Mouse (Mus musculus) embryo, embryonic 11 days (tissue): Measurements from ENCODE around the gene Pik3cd.

Source experiments
- DNase-seq: peaks from one replicate; pipeline ENCODE4 v3.0.0-alpha.2; 2015

Pik3cd gene

DNA sequence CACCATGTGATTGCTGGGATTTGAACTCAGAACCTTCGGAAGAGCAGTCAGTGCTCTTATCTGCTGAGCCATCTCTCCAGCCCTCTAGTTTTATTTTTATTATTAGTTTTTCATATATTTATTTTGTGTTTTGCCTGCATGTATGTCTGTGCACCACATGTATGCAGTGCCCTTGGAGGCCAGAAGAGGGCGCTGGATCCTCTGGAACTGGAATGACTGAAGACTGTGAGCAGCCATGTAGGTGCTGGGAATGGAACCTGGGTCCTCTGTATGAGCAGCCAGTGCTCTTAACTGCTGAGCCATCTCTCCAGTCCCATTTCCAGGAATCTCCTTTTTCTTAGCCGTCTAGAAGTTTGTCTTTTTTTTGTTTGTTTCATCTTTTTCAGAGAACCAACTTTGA lies 97.9 kb downstream of the Pik3cd start:
- no peak for DNase-seq

DNA sequence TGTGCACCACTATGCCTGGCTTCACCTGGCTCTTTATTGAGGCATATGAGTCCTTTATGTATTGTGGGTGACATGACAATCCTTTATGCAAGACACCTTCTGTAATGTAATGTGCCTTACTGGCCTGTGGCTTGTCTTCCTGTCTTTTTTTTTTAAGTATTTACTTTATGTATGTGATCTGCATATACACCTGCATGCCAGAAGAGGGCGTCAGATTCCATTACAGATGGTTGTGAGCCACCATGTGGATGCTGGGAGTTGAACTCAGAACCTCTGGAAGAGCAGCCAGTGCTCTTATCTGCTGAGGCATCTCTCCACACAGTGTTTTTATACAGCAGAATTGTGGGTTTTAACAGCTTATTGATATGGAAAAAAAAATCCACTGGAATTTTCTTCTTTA lies 98.5 kb downstream of the Pik3cd start:
- no peak for DNase-seq

DNA sequence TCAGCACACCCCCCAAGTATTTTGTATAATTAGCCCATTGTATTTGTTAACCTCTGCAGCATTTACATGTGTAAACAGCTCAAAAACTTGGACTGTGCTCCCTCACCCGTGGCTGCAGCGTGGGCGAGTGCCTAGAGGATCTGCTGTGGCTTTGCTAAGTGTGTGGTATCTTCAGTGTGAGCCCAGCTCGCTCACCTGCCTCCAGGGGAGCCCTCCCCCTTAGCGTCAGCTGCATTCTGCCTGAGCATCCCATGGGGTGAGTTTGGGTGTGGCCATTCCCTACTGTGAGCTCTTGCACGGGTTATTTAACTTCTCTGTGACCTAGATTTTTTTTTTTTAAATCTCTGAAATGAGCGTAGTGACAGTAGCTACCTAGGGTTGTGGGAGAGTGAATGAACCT lies 100.1 kb downstream of the Pik3cd start:
- DNase-seq = no peak

DNA sequence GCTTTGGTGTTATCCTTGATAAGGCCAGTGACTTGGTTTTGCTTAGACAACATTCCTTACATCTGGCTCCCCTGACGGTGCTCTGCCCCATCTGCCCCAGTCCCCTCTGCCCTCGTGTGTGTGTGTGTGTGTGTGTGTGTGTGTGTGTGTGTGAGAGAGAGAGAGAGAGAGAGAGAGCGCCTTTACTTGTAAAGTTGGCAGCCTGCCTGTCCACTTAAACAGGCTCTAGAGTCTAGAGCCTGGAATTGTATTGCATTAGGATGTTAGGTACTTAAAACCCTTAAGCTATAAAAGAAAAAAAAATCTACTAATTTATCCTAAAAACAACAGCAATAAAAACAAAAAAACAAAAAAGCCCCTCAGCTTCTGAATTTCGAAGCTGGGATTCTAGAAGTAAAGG lies 100.9 kb downstream of the Pik3cd start:
- no peak for DNase-seq

DNA sequence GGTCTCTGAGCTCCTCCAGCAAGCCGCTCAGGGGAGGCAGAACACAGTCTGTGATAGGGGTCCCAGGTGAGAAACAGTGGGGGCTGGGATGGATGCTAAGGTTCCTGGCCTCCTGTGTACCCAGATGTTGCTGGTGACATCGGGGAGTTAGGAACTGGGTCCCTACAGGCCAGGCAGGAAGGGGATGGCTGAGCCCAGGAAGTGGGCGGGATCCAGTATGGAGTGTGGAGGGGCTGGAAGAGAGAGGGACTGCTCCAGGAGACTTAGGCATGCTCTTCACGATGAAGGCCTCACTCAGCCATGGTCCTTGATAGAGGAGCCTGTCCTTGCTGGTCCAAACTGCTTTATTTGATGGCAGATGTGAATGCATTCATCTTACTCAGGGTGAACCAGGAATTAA lies 102.2 kb downstream of the Pik3cd start:
- no peak for DNase-seq

DNA sequence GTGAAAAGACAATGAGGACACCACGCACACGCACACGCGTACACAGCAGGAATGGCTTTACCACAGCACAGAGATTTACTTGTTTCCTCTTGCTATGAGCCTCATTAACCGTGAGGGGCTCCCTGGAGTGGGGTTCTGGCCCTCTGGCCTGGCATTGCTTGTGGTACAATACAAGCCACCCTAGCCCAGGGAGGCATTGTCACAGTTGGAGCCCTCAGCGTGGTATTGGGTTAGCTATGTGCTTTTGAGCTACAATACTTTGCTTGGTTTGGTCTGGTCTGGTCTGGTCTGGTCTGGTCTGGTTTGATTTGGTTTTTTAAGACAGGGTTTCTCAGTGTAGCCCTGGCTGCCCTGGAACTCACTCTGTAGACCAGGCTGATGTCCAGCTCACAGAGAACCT lies 102.8 kb downstream of the Pik3cd start:
- no peak for DNase-seq
